ENCODE assay signal across 10 mouse cellular contexts in the genomic region with DNA sequence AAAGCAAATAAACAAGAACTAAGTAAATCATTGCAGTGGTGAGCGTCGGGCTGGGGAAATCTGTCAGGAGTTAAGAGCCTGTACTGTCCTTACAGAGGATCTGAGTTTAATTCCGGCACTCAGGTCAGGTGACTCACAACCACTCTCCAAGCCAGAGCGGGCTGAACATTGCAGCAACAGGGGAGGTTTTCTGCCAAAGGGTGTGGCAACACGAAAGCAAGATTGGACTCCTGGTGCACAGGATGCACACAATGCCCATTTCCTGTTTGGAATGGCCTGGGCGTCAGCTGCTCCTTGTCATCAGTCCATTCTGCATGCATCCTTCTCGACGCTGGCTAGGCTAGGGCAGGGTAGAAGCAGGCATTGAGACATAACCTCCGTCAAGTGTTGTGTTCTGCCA. TPM values are rescaled to one million over a fixed set of nuclear protein-coding genes. Genes with fewer than 3 reads are reported as not detected.
A peak's percentile ranks its signal among the peaks of the same experiment; 100 is the strongest.
DNase-seq lines count a peak whose midpoint lies in the region; ATAC-seq and TF ChIP-seq lines count a peak whose summit lies in the region.
"Had no signal": no experiment of that assay in that cellular context is flagged by ENCODE, and none has a peak within 500 bp of the region (broad histone marks: within the 10 kb centered on the region; RNA-seq: fewer than 3 reads in every experiment).

No protein-coding gene starts in this region.

- peak overlapping the region; percentile 87 for H3K27ac ChIP-seq in liver, postnatal 0 days (ENCODE audit: low read depth)
- H3K27ac ChIP-seq in midbrain, embryonic 11.5 days (ENCODE audit: low read depth, low read length) = no peak overlapping the region
- H3K27ac ChIP-seq: embryonic facial prominence, embryonic 15.5 days; stomach, embryonic 15.5 days had no signal

- peak overlapping the region; percentile 29 for H3K4me2 ChIP-seq in liver, postnatal 0 days (ENCODE audit: low read depth, low read length)
- H3K4me2 ChIP-seq in midbrain, embryonic 11.5 days = no peak overlapping the region
- H3K4me2 ChIP-seq: embryonic facial prominence, embryonic 15.5 days; stomach, embryonic 15.5 days had no signal

- H3K36me3 ChIP-seq in liver, postnatal 0 days (replicated peaks; ENCODE audit: insufficient read depth, low read length) = peaks cover 4% of the 10 kb centered on the region
- H3K36me3 ChIP-seq in midbrain, embryonic 11.5 days (ENCODE audit: control insufficient read depth, insufficient read depth, low read length) = no peaks in the 10 kb centered on the region
- H3K36me3 ChIP-seq: embryonic facial prominence, embryonic 15.5 days; stomach, embryonic 15.5 days had no signal

- TF ChIP-seq EP300 in liver, postnatal 0 days (IDR thresholded peaks at IDR 0.05; ENCODE audit: low read depth) = no peak; the same call in 1 of the 2 replicates

- peak; percentile 24 to 63 for DNase-seq in urinary bladder, adult 18-20 months (ENCODE audit: low spot score in 2 of 2)
- no peak for DNase-seq in urinary bladder, postnatal 10 days (ENCODE audit: low spot score)
- peak; percentile 68 for DNase-seq in liver, postnatal 0 days
- DNase-seq in yolk sac, embryonic 10.5 days (ENCODE audit: low spot score) = peak; percentile 83
- no peak for DNase-seq in right cerebral cortex, adult 2 months (ENCODE audit: low spot score in 2 of 2)
- no peak for DNase-seq in midbrain, embryonic 11.5 days (ENCODE audit: low spot score, missing footprints)
- DNase-seq: layer of hippocampus, postnatal 36 days had no signal

- peak; percentile 78 for ATAC-seq in granulocyte monocyte progenitor cell, adult 5-6 weeks (replicated peaks; ENCODE audit: poor library complexity, severe bottlenecking)
- peak; percentile 89 for ATAC-seq in liver, postnatal 0 days
- no peak for ATAC-seq in midbrain, embryonic 11.5 days (ENCODE audit: low FRiP score)

- WGBS in liver, postnatal 0 days (ENCODE audit: insufficient replicate concordance) = 40% methylated on average over 9 of the region's 9 CpGs
- WGBS in midbrain, embryonic 11.5 days = 82% methylated on average over 9 of the region's 9 CpGs

- H3K9ac ChIP-seq in liver, postnatal 0 days (replicated peaks) = no peak overlapping the region
- H3K9ac ChIP-seq in midbrain, embryonic 11.5 days (ENCODE audit: low read length) = no peak overlapping the region
- H3K9ac ChIP-seq: embryonic facial prominence, embryonic 15.5 days; stomach, embryonic 15.5 days had no signal

- TF ChIP-seq CTCF in liver, postnatal 0 days (IDR thresholded peaks at IDR 0.05; ENCODE audit: low read depth) = no peak

- no peaks in the 10 kb centered on the region for H3K27me3 ChIP-seq in liver, postnatal 0 days (ENCODE audit: insufficient read depth, low read length)
- no peaks in the 10 kb centered on the region for H3K27me3 ChIP-seq in midbrain, embryonic 11.5 days (ENCODE audit: control insufficient read depth, insufficient read depth, low read length)
- H3K27me3 ChIP-seq: embryonic facial prominence, embryonic 15.5 days had no signal

- no peak overlapping the region for H3K4me3 ChIP-seq in liver, postnatal 0 days (ENCODE audit: low read depth, low read length)
- H3K4me3 ChIP-seq in midbrain, embryonic 11.5 days (ENCODE audit: low read depth, low read length) = no peak overlapping the region
- H3K4me3 ChIP-seq: embryonic facial prominence, embryonic 15.5 days; stomach, embryonic 15.5 days had no signal

- H3K4me1 ChIP-seq in liver, postnatal 0 days (ENCODE audit: insufficient read depth) = peaks cover 32% of the 10 kb centered on the region
- H3K4me1 ChIP-seq in midbrain, embryonic 11.5 days (ENCODE audit: control insufficient read depth, insufficient read depth, low read length) = no peaks in the 10 kb centered on the region

- H3K9me3 ChIP-seq in liver, postnatal 0 days (ENCODE audit: low read length) = no peaks in the 10 kb centered on the region
- no peaks in the 10 kb centered on the region for H3K9me3 ChIP-seq in midbrain, embryonic 11.5 days (ENCODE audit: control insufficient read depth, low read length)
- H3K9me3 ChIP-seq: embryonic facial prominence, embryonic 15.5 days; stomach, embryonic 15.5 days had no signal

RNA-seq across cellular contexts. Expression of gene Nat9, which starts 31.6 kb away (rescaled TPM):
- 27.1 and 27.5 TPM in 2 replicates for total RNA-seq in granulocyte monocyte progenitor cell, adult 5-6 weeks (2014; fragmentation: Nextera tagmentation)
- 21.3 and 28.0 TPM in 2 replicates for total RNA-seq in granulocyte monocyte progenitor cell, adult 5-6 weeks (2017)
- polyA plus RNA-seq in liver, postnatal 0 days (2015; fragmentation: Nextera tagmentation; extraction: Ambion mirVana) = 16.5 and 16.7 TPM in 2 replicates
- polyA plus RNA-seq in midbrain, embryonic 11.5 days (2014; fragmentation: Nextera tagmentation; extraction: Ambion mirVana) = 17.7 and 19.2 TPM in 2 replicates

RNA-seq across cellular contexts. Expression of gene Tmem104, which starts 32.0 kb away (rescaled TPM):
- 11.5 and 12.8 TPM in 2 replicates for total RNA-seq in granulocyte monocyte progenitor cell, adult 5-6 weeks (2014; fragmentation: Nextera tagmentation)
- 2.4 and 3.6 TPM in 2 replicates for total RNA-seq in granulocyte monocyte progenitor cell, adult 5-6 weeks (2017)
- polyA plus RNA-seq in liver, postnatal 0 days (2015; fragmentation: Nextera tagmentation; extraction: Ambion mirVana) = 5.7 and 7.1 TPM in 2 replicates
- polyA plus RNA-seq in midbrain, embryonic 11.5 days (2014; fragmentation: Nextera tagmentation; extraction: Ambion mirVana) = 6.2 and 9.2 TPM in 2 replicates

RNA-seq across cellular contexts. Expression of gene Grin2c, which starts 47.8 kb away (rescaled TPM):
- total RNA-seq in granulocyte monocyte progenitor cell, adult 5-6 weeks (2014; fragmentation: Nextera tagmentation) = not detected in 2 replicates
- not detected in 2 replicates for total RNA-seq in granulocyte monocyte progenitor cell, adult 5-6 weeks (2017)
- 0.04 and 0.09 TPM in 2 replicates for polyA plus RNA-seq in liver, postnatal 0 days (2015; fragmentation: Nextera tagmentation; extraction: Ambion mirVana)
- polyA plus RNA-seq in midbrain, embryonic 11.5 days (2014; fragmentation: Nextera tagmentation; extraction: Ambion mirVana) = 0.04 and 0.18 TPM in 2 replicates
- polyA plus RNA-seq: embryonic facial prominence, embryonic 15.5 days had no signal

RNA-seq across cellular contexts. Expression of gene Slc9a3r1, which starts 56.1 kb away (rescaled TPM):
- total RNA-seq in granulocyte monocyte progenitor cell, adult 5-6 weeks (2014; fragmentation: Nextera tagmentation) = 37.4 and 55.9 TPM in 2 replicates
- 48.2 and 50.3 TPM in 2 replicates for total RNA-seq in granulocyte monocyte progenitor cell, adult 5-6 weeks (2017)
- polyA plus RNA-seq in liver, postnatal 0 days (2015; fragmentation: Nextera tagmentation; extraction: Ambion mirVana) = 101 and 115 TPM in 2 replicates
- polyA plus RNA-seq in midbrain, embryonic 11.5 days (2014; fragmentation: Nextera tagmentation; extraction: Ambion mirVana) = 26.8 and 32.0 TPM in 2 replicates

RNA-seq across cellular contexts. Expression of gene Fdxr, which starts 57.6 kb away (rescaled TPM):
- total RNA-seq in granulocyte monocyte progenitor cell, adult 5-6 weeks (2014; fragmentation: Nextera tagmentation) = 23.9 and 26.4 TPM in 2 replicates
- total RNA-seq in granulocyte monocyte progenitor cell, adult 5-6 weeks (2017) = 9.7 and 14.2 TPM in 2 replicates
- 7.0 and 7.3 TPM in 2 replicates for polyA plus RNA-seq in liver, postnatal 0 days (2015; fragmentation: Nextera tagmentation; extraction: Ambion mirVana)
- 11.2 and 12.7 TPM in 2 replicates for polyA plus RNA-seq in midbrain, embryonic 11.5 days (2014; fragmentation: Nextera tagmentation; extraction: Ambion mirVana)

Comparison
In these comparisons a context has a peak if more than half of its experiments do, and no peak if none do; other contexts are left out.
1. DNase-seq: peak in urinary bladder, adult 18-20 months (2 of 2), liver, postnatal 0 days (single experiment) and yolk sac, embryonic 10.5 days (single experiment); none in urinary bladder, postnatal 10 days (single experiment), right cerebral cortex, adult 2 months (0 of 2) and midbrain, embryonic 11.5 days (single experiment).